ENCODE assay signal across 14 mouse cellular contexts in the genomic region with DNA sequence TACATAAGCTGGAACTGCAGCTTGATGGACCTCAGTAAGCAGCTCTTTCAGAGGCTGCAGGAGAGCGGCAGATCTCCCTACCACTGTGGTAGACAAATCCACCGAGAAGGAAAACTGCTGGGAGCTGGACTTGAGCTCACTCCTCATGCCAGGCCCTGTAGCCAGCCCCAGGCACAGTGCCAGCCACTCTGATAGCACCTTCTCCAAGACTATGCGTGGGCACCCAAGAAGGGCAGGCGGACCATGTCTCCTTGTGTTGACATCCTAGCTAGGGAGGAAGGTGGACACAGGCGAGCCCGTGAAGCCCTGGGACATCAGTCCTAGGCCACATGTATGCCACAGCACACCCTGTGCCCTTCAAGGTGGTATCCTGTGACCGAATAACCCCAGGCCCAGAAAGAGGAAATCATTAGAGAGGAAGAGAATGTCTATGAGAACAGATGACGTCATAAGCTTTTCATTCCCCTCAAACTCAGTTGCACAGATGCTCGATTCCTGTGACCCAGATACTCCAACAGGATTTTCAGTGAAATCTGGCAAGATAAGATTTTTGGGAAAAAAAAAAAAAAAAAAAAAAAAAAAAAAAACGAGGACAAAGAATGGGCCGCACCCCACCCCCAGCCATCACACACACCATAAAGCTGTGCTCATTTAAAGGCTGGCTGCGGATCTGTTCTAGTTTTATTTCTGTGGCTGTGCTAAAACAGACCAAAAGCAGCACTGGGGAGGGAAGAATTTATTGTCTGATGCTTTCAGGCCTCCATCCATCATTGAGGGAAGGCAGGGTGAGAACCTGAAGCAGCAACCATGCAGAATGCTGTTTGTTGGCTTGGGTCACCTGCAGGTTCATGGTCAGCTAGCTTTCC. TPM values are rescaled to one million over a fixed set of nuclear protein-coding genes. Genes with fewer than 3 reads are reported as not detected.
A peak's percentile ranks its signal among the peaks of the same experiment; 100 is the strongest.
DNase-seq lines count a peak whose midpoint lies in the region; ATAC-seq lines count a peak whose summit lies in the region.
"Had no signal": no experiment of that assay in that cellular context is flagged by ENCODE, and none has a peak within 500 bp of the region (broad histone marks: within the 10 kb centered on the region; RNA-seq: fewer than 3 reads in every experiment).

No protein-coding gene starts in this region.

- H3K4me1 ChIP-seq in forebrain, embryonic 16.5 days (replicated peaks; ENCODE audit: control insufficient read depth, insufficient read depth, low read length), result peaks cover 49% of the 10 kb centered on the region

- no peak overlapping the region for H3K4me3 ChIP-seq in forebrain, embryonic 16.5 days (replicated peaks; ENCODE audit: low read length)
- H3K4me3 ChIP-seq: heart, embryonic 15.5 days had no signal

- H3K9me3 ChIP-seq in forebrain, embryonic 16.5 days (ENCODE audit: control insufficient read depth, low read length), result no peaks in the 10 kb centered on the region
- H3K9me3 ChIP-seq: heart, embryonic 15.5 days had no signal

- H3K9ac ChIP-seq in forebrain, embryonic 16.5 days (replicated peaks; ENCODE audit: low read depth, low read length), result no peak overlapping the region
- H3K9ac ChIP-seq: heart, embryonic 15.5 days had no signal

- H3K27me3 ChIP-seq in forebrain, embryonic 16.5 days (replicated peaks; ENCODE audit: control insufficient read depth, insufficient read depth, low read length), result no peaks in the 10 kb centered on the region
- H3K27me3 ChIP-seq: heart, embryonic 15.5 days had no signal

- H3K27ac ChIP-seq in forebrain, embryonic 16.5 days (ENCODE audit: low read length), result peak overlapping the region; percentile 49; the same call in 1 of the 2 replicates

- H3K36me3 ChIP-seq in forebrain, embryonic 16.5 days (ENCODE audit: control insufficient read depth, insufficient read depth), result peaks cover 8% of the 10 kb centered on the region; the same call in 1 of the 2 replicates
- H3K36me3 ChIP-seq: heart, embryonic 15.5 days had no signal

- no peak overlapping the region for H3K4me2 ChIP-seq in forebrain, embryonic 16.5 days (ENCODE audit: low read length)
- H3K4me2 ChIP-seq: heart, embryonic 15.5 days had no signal

- 60% methylated on average over 12 of the region's 12 CpGs for WGBS in forebrain, embryonic 16.5 days

- no peak for ATAC-seq in forebrain, embryonic 16.5 days
- no peak for ATAC-seq in erythroid progenitor cell, adult 5-6 weeks (replicated peaks; ENCODE audit: low FRiP score, poor library complexity, severe bottlenecking)

- peak; percentile 49 for DNase-seq in layer of hippocampus, adult 9-11 months
- no peak for DNase-seq in layer of hippocampus, adult 11-12 months (ENCODE audit: low spot score)
- peak; percentile 79 to 83 for DNase-seq in cerebellum, adult 18-20 months
- peak; percentile 77 for DNase-seq in right cerebral cortex, adult 18-20 months
- no peak for DNase-seq in yolk sac, embryonic 10.5 days (ENCODE audit: low spot score)
- no peak for DNase-seq in lung, postnatal 36 days
- DNase-seq: kidney, adult 8-10 months; lung, adult 18-20 months; thymus, postnatal 36 days had no signal

RNA-seq across cellular contexts. Expression of a gene that starts 18.1 kb away (rescaled TPM):
- 322 and 396 TPM in 2 replicates for polyA plus RNA-seq in forebrain, embryonic 16.5 days (2015; fragmentation: Nextera tagmentation; extraction: Ambion mirVana)
- 0.36 TPM in 1 of 2 replicates, not detected in the other for total RNA-seq in erythroid progenitor cell, adult 5-6 weeks (2015; ENCODE audit: low replicate concordance)
- total RNA-seq in erythroid progenitor cell, adult 5-6 weeks (2017; ENCODE audit: low replicate concordance), result not detected in 2 replicates

RNA-seq across cellular contexts. Expression of a gene that starts 51.4 kb away (rescaled TPM):
- not detected in 2 replicates for polyA plus RNA-seq in forebrain, embryonic 16.5 days (2015; fragmentation: Nextera tagmentation; extraction: Ambion mirVana)
- not detected in 2 replicates for total RNA-seq in erythroid progenitor cell, adult 5-6 weeks (2015; ENCODE audit: low replicate concordance)
- not detected in 2 replicates for total RNA-seq in erythroid progenitor cell, adult 5-6 weeks (2017; ENCODE audit: low replicate concordance)
- total RNA-seq: CH12.LX; left cerebral cortex, adult 8-10 months had no signal
- polyA plus RNA-seq: heart, embryonic 15.5 days had no signal

Comparison
In these comparisons a context has a peak if more than half of its experiments do, and no peak if none do; other contexts are left out.
1. DNase-seq: peak in layer of hippocampus, adult 9-11 months (single experiment), cerebellum, adult 18-20 months (2 of 2) and right cerebral cortex, adult 18-20 months (single experiment); none in layer of hippocampus, adult 11-12 months (single experiment), yolk sac, embryonic 10.5 days (single experiment) and lung, postnatal 36 days (single experiment).